ENCODE assay signal across 9 mouse cellular contexts in genomic region chr1:153126491-153127381, GRCm38 (mm10). TPM values are rescaled to one million over a fixed set of nuclear protein-coding genes. Genes with fewer than 3 reads are reported as not detected.
DNase-seq lines count a peak whose midpoint lies in the region; ATAC-seq lines count a peak whose summit lies in the region.
"Had no signal": no experiment of that assay in that cellular context is flagged by ENCODE, and none has a peak within 500 bp of the region (broad histone marks: within the 10 kb centered on the region; RNA-seq: fewer than 3 reads in every experiment).

No protein-coding gene starts in this region.

- no peak overlapping the region for H3K4me2 ChIP-seq in kidney, embryonic 16.5 days (replicated peaks; ENCODE audit: low read depth, low read length)
- H3K4me2 ChIP-seq in heart, embryonic 11.5 days: no peak overlapping the region
- no peak overlapping the region for H3K4me2 ChIP-seq in liver, embryonic 12.5 days

- H3K4me3 ChIP-seq in kidney, embryonic 16.5 days (ENCODE audit: low read length): no peak overlapping the region
- H3K4me3 ChIP-seq in heart, embryonic 11.5 days (ENCODE audit: low read depth, low read length): no peak overlapping the region
- no peak overlapping the region for H3K4me3 ChIP-seq in liver, embryonic 12.5 days
- H3K4me3 ChIP-seq: megakaryocyte, embryonic 14.5 days had no signal

- H3K27ac ChIP-seq in kidney, embryonic 16.5 days (ENCODE audit: low read length): peak overlapping the region; percentile 93
- H3K27ac ChIP-seq in heart, embryonic 11.5 days (ENCODE audit: low read depth, low read length): 0 out of 2 replicates have a peak overlapping the region, but pooled peaks have one; percentile 22
- no peak overlapping the region for H3K27ac ChIP-seq in liver, embryonic 12.5 days

- H3K9ac ChIP-seq in kidney, embryonic 16.5 days (replicated peaks; ENCODE audit: low read length): no peak overlapping the region; the same call in 1 of the 2 replicates
- H3K9ac ChIP-seq in heart, embryonic 11.5 days (ENCODE audit: low read depth, low read length): no peak overlapping the region
- H3K9ac ChIP-seq in liver, embryonic 12.5 days: no peak overlapping the region

- peaks cover 35% of the 10 kb centered on the region for H3K4me1 ChIP-seq in kidney, embryonic 16.5 days (ENCODE audit: insufficient read depth, low read length)
- peaks cover 10% of the 10 kb centered on the region for H3K4me1 ChIP-seq in heart, embryonic 11.5 days (ENCODE audit: control insufficient read depth, insufficient read depth, low read length)
- H3K4me1 ChIP-seq in liver, embryonic 12.5 days: no peaks in the 10 kb centered on the region; the same call in 1 of the 2 replicates

- H3K36me3 ChIP-seq in kidney, embryonic 16.5 days (ENCODE audit: insufficient read depth, low read length): peaks cover 7% of the 10 kb centered on the region
- H3K36me3 ChIP-seq in heart, embryonic 11.5 days (ENCODE audit: control insufficient read depth, insufficient read depth, low read length): no peaks in the 10 kb centered on the region
- H3K36me3 ChIP-seq in liver, embryonic 12.5 days: no peaks in the 10 kb centered on the region

- H3K9me3 ChIP-seq in kidney, embryonic 16.5 days (ENCODE audit: low read length): no peaks in the 10 kb centered on the region
- H3K9me3 ChIP-seq in heart, embryonic 11.5 days (replicated peaks; ENCODE audit: control insufficient read depth, low read length): no peaks in the 10 kb centered on the region
- H3K9me3 ChIP-seq in liver, embryonic 12.5 days (replicated peaks): no peaks in the 10 kb centered on the region
- H3K9me3 ChIP-seq: megakaryocyte, embryonic 14.5 days had no signal

- WGBS in kidney, embryonic 16.5 days: 63% methylated on average over 15 of the region's 15 CpGs
- 62% methylated on average over 15 of the region's 15 CpGs for WGBS in heart, embryonic 11.5 days (ENCODE audit: insufficient replicate concordance)
- WGBS in liver, embryonic 12.5 days (ENCODE audit: insufficient replicate concordance): 67% methylated on average over 15 of the region's 15 CpGs

- DNase-seq in kidney, adult 11 months: no peak
- peak; percentile 79 for DNase-seq in cerebellum, adult 9-11 months
- peak; percentile 49 for DNase-seq in lung, postnatal 36 days
- DNase-seq in right cerebral cortex, adult 2 months (ENCODE audit: low spot score in 2 of 2): no peak
- no peak for DNase-seq in right cerebral cortex, postnatal 10 days (ENCODE audit: low spot score in 2 of 2)

- ATAC-seq in kidney, embryonic 16.5 days (ENCODE audit: low FRiP score, low TSS enrichment): no peak; the same call in 1 of the 2 replicates
- no peak for ATAC-seq in heart, embryonic 11.5 days (replicated peaks; ENCODE audit: insufficient number of reproducible peaks, low FRiP score, low TSS enrichment)
- no peak for ATAC-seq in liver, embryonic 12.5 days

- H3K27me3 ChIP-seq in kidney, embryonic 16.5 days (ENCODE audit: insufficient read depth, low read length): no peaks in the 10 kb centered on the region
- H3K27me3 ChIP-seq in heart, embryonic 11.5 days (ENCODE audit: control insufficient read depth, insufficient read depth, low read length): no peaks in the 10 kb centered on the region
- H3K27me3 ChIP-seq in liver, embryonic 12.5 days (replicated peaks): no peaks in the 10 kb centered on the region; the same call in 1 of the 2 replicates

RNA-seq across cellular contexts. Expression of gene Lamc2, which starts 59.5 kb away (rescaled TPM):
- polyA plus RNA-seq in kidney, embryonic 16.5 days (2015; fragmentation: Nextera tagmentation; extraction: Ambion mirVana): 55.5 and 57.4 TPM in 2 replicates
- 3.4 and 6.2 TPM in 2 replicates for polyA plus RNA-seq in heart, embryonic 11.5 days (2014; fragmentation: Nextera tagmentation; extraction: Ambion mirVana)
- polyA plus RNA-seq in liver, embryonic 12.5 days (2016; fragmentation: Nextera tagmentation; extraction: Ambion mirVana): 0.13 and 0.43 TPM in 2 replicates

Comparison
In these comparisons a context has a peak if more than half of its experiments do, and no peak if none do; other contexts are left out.
1. DNase-seq: peak in cerebellum, adult 9-11 months (single experiment) and lung, postnatal 36 days (single experiment); none in kidney, adult 11 months (single experiment), right cerebral cortex, adult 2 months (0 of 2) and right cerebral cortex, postnatal 10 days (0 of 2).